Mouse (Mus musculus) C2C12 (cell line): ENCODE results near the gene Kat5. TPM values are rescaled to one million over a fixed set of nuclear protein-coding genes. Genes with fewer than 3 reads are reported as not detected.

Experiments used
- H3K27me3 ChIP-seq: one replicate; pipeline ENCODE4 v1.6.1; 2011; ENCODE audit not compliant: control insufficient read depth, insufficient read depth, insufficient read length
- H3K36me3 ChIP-seq: one replicate; pipeline ENCODE4 v1.6.1; 2011; ENCODE audit not compliant: control insufficient read depth, insufficient read depth
- H3K4me3 ChIP-seq: one replicate; pipeline ENCODE4 v1.5.1; 2011; ENCODE audit warnings: mild to moderate bottlenecking, control low read depth; ENCODE audit not compliant: poor library complexity, insufficient read depth, severe bottlenecking
- H3K79me2 ChIP-seq: one replicate; pipeline ENCODE4 v1.6.1; 2011; ENCODE audit not compliant: control insufficient read depth, insufficient read depth
- H3K79me3 ChIP-seq: one replicate; pipeline ENCODE4 v1.6.1; 2011; ENCODE audit warnings: low read depth, control low read depth
- H3ac ChIP-seq: one replicate; pipeline ENCODE3; 2011; ENCODE audit warnings: low read depth; ENCODE audit not compliant: control insufficient read depth, insufficient read length
- CEBPB ChIP-seq: IDR thresholded peaks from one replicate; pipeline ENCODE4 v1.6.1; 2011; ENCODE audit warnings: low read depth, mild to moderate bottlenecking, control low read depth, moderate library complexity
- CTCF ChIP-seq: IDR thresholded peaks from one replicate; pipeline ENCODE4 v1.5.1; 2011; ENCODE audit not compliant: control insufficient read depth, insufficient read depth, insufficient read length
- FOSL1 ChIP-seq: IDR thresholded peaks from one replicate; pipeline ENCODE4 v1.8.0; 2011; ENCODE audit warnings: mild to moderate bottlenecking, low read length; ENCODE audit not compliant: poor library complexity, insufficient read depth, severe bottlenecking
- MAX ChIP-seq: IDR thresholded peaks from one replicate; pipeline ENCODE4 v1.6.1; 2011; ENCODE audit warnings: mild to moderate bottlenecking, control low read depth
- MYOD1 ChIP-seq: IDR thresholded peaks from one replicate; pipeline ENCODE4 v1.6.1; 2011; ENCODE audit warnings: low read depth; ENCODE audit not compliant: control insufficient read depth, insufficient read length
- MYOG ChIP-seq: IDR thresholded peaks from one replicate; pipeline ENCODE4 v1.6.1; 2011; ENCODE audit not compliant: control insufficient read depth, insufficient read length; ENCODE audit errors: extremely low read depth
- USF1 ChIP-seq: IDR thresholded peaks from one replicate; pipeline ENCODE4 v1.6.1; 2011; ENCODE audit warnings: low read depth, mild to moderate bottlenecking, control low read depth, moderate library complexity
- polyA plus RNA-seq: library from polyadenylated mRNA; unstranded; fragments of >200 nt; fragmentation: generic; extraction: Trizol; gene quantifications from one replicate; pipeline ENCODE4 v1.2.1, GENCODE M21; 2012; ENCODE audit warnings: missing spikeins

The Kat5 gene
- polyA plus RNA-seq, 1 experiment = 48.4 TPM

- H3K4me3 ChIP-seq = no peak overlapping the region
- peaks cover 54% of the 10 kb centered on the region for H3K27me3 ChIP-seq
- H3K36me3 ChIP-seq = no peaks in the 10 kb centered on the region
- TF ChIP-seq CTCF (no peak), MAX (no peak), MYOG (no peak), CEBPB (no peak), MYOD1 (no peak), FOSL1 (no peak), USF1 (no peak)
- H3ac ChIP-seq = no peak overlapping the region
- H3K79me2 ChIP-seq = no peaks in the 10 kb centered on the region
- no peaks in the 10 kb centered on the region for H3K79me3 ChIP-seq
These were observed 48.7 kb downstream of the Kat5 start for GRCm38 (mm10) chr19:5561252-5561790.

GRCm38 (mm10) chr19:5560457-5561041 lies 49.5 kb downstream of the Kat5 start, which contains the start of gene Ovol1:
TSS of gene Ovol1 (minus strand) at chr19:5560646.
- Histone ChIP-seq H3K4me3 (no peak within 1 kb of the TSS), H3K36me3 (no peaks in the 10 kb centered on the region), H3K79me3 (no peaks in the 10 kb centered on the region), H3ac (no peak within 1 kb of the TSS), H3K27me3 (peaks cover 56% of the 10 kb centered on the region), H3K79me2 (no peaks in the 10 kb centered on the region)
- TF ChIP-seq MYOG (no peak), USF1 (no peak), CTCF (no peak), CEBPB (no peak), MAX (no peak), MYOD1 (no peak)

- no peak for TF ChIP-seq CTCF
- TF ChIP-seq USF1 = no peak
- no peak for TF ChIP-seq MAX
- Histone ChIP-seq H3K27me3 (peaks cover 56% of the 10 kb centered on the region), H3ac (no peak overlapping the region), H3K79me3 (no peaks in the 10 kb centered on the region), H3K79me2 (no peaks in the 10 kb centered on the region), H3K4me3 (no peak overlapping the region), H3K36me3 (no peaks in the 10 kb centered on the region)
These were observed 50.2 kb downstream of the Kat5 start for GRCm38 (mm10) chr19:5559631-5560456.

GRCm38 (mm10) chr19:5559229-5559628 lies 50.8 kb downstream of the Kat5 start:
- Histone ChIP-seq H3K36me3 (no peaks in the 10 kb centered on the region), H3K4me3 (no peak overlapping the region), H3ac (no peak overlapping the region), H3K79me3 (no peaks in the 10 kb centered on the region), H3K79me2 (no peaks in the 10 kb centered on the region), H3K27me3 (peaks cover 56% of the 10 kb centered on the region)
- no peak for TF ChIP-seq USF1
- TF ChIP-seq MYOG = no peak
- TF ChIP-seq MAX = no peak

GRCm38 (mm10) chr19:5558770-5559169 lies 51.3 kb downstream of the Kat5 start:
- no peak for TF ChIP-seq CEBPB
- no peak for TF ChIP-seq MAX
- peaks cover 56% of the 10 kb centered on the region for H3K27me3 ChIP-seq
- H3K4me3 ChIP-seq = no peak overlapping the region
- no peaks in the 10 kb centered on the region for H3K79me3 ChIP-seq
- no peak overlapping the region for H3ac ChIP-seq
- no peaks in the 10 kb centered on the region for H3K79me2 ChIP-seq
- no peaks in the 10 kb centered on the region for H3K36me3 ChIP-seq

- no peak for TF ChIP-seq MYOG
- TF ChIP-seq FOSL1 = no peak
- no peak for TF ChIP-seq USF1
- no peak for TF ChIP-seq CEBPB
- TF ChIP-seq MAX = no peak
- TF ChIP-seq CTCF = no peak
- TF ChIP-seq MYOD1 = no peak
- Histone ChIP-seq H3K79me3 (no peaks in the 10 kb centered on the region), H3ac (no peak overlapping the region), H3K79me2 (no peaks in the 10 kb centered on the region), H3K27me3 (peaks cover 56% of the 10 kb centered on the region), H3K36me3 (no peaks in the 10 kb centered on the region), H3K4me3 (no peak overlapping the region)
These were observed 51.9 kb downstream of the Kat5 start for GRCm38 (mm10) chr19:5558169-5558568.
